Mouse (Mus musculus) heart, postnatal 10 days (tissue): ENCODE data around the gene Gemin2. TPM values are rescaled to one million over a fixed set of nuclear protein-coding genes. Genes with fewer than 3 reads are reported as not detected.
"Not testable (repeated sequence)": the region's sequence is repeated elsewhere in the genome, so short reads cannot be mapped to it uniquely, and the experiment has no call there.

Source experiments
- DNase-seq, 2 experiments: peaks; one replicate each; pipeline ENCODE4 v3.0.0; 2021
- intact Hi-C: fragments of 180-260 bp; cut with DNase I; formaldehyde crosslinking; loops from one replicate; pipeline ENCODE4 v1.15.1; 2025
- total RNA-seq, 2 experiments: library from RNA; stranded (reverse); gene quantifications; 2 replicates each; pipeline ENCODE4 v1.2.3; 2021

The Gemin2 gene
- total RNA-seq, 2 experiments from 2014 or later, result 6.9 to 7.5 TPM

GRCm38 (mm10) chr12:59055196-59055850 is 42.1 kb downstream of the Gemin2 start:
- no peak for DNase-seq
- intact Hi-C loops, result no loop called here

GRCm38 (mm10) chr12:59056222-59056621 is 43.0 kb downstream of the Gemin2 start:
- intact Hi-C loops, result no loop called here
- DNase-seq, result no peak

GRCm38 (mm10) chr12:59058242-59058641 is 45.0 kb downstream of the Gemin2 start:
- intact Hi-C loops, DNase-seq: not testable (repeated sequence)

GRCm38 (mm10) chr12:59060322-59060721 is 47.1 kb downstream of the Gemin2 start:
- intact Hi-C loops, result loop anchor here (2.0 kb wide), 1 partner anchor 68 kb away; no protein-coding TSS in a partner anchor
- no peak for DNase-seq

- DNase-seq, result peak; percentile 85 to 90
- intact Hi-C loops, result loop anchor here (2.0 kb wide), 1 partner anchor 68 kb away; no protein-coding TSS in a partner anchor
These were observed 47.9 kb downstream of the Gemin2 start, which contains the start of gene Trappc6b for GRCm38 (mm10) chr12:59060993-59061595. Trappc6b (minus strand) TSS chr12:59061472.

GRCm38 (mm10) chr12:59064837-59065236 is 51.6 kb downstream of the Gemin2 start:
- intact Hi-C loops, result loop anchor here (5.0 kb wide), 1 partner anchor 152 kb away; the partner anchor contains the start of gene Fbxo33
- no peak for DNase-seq

GRCm38 (mm10) chr12:59065776-59066175 is 52.6 kb downstream of the Gemin2 start:
- no peak for DNase-seq
- intact Hi-C loops, result loop anchor here (2.0 to 5.0 kb wide), 3 partner anchors 53 to 152 kb away; partner anchors contain the start of genes Fbxo33, Gemin2 and Sec23a

GRCm38 (mm10) chr12:59066448-59067077 is 53.4 kb downstream of the Gemin2 start, which contains the start of gene Pnn:
Pnn (plus strand) TSS chr12:59066884.
- intact Hi-C loops, result loop anchor here (2.0 to 5.0 kb wide), 3 partner anchors 54 to 151 kb away; partner anchors contain the start of genes Fbxo33, Gemin2 and Sec23a
- peak; percentile 97 to 98 for DNase-seq

- no peak for DNase-seq
- intact Hi-C loops, result loop anchor here (2.0 to 5.0 kb wide), 3 partner anchors 54 to 150 kb away; partner anchors contain the start of genes Fbxo33, Gemin2 and Sec23a
These were observed 53.9 kb downstream of the Gemin2 start for GRCm38 (mm10) chr12:59067095-59067494.

- DNase-seq, result no peak
These were observed 55.6 kb downstream of the Gemin2 start for GRCm38 (mm10) chr12:59068791-59069190.

GRCm38 (mm10) chr12:59072286-59072685 is 59.1 kb downstream of the Gemin2 start:
- intact Hi-C loops, result no loop called here
- no peak for DNase-seq

More at GRCm38 (mm10) chr12:59068791-59069190, 55.6 kb downstream of the Gemin2 start:
- intact Hi-C loops, result loop anchor here (5.0 kb wide), 1 partner anchor 149 kb away; the partner anchor contains the start of gene Fbxo33

GRCm38 (mm10) chr12:59074052-59074451 is 60.9 kb downstream of the Gemin2 start:
- intact Hi-C loops, result no loop called here
- DNase-seq, result no peak

GRCm38 (mm10) chr12:59076996-59077395 is 63.8 kb downstream of the Gemin2 start:
- intact Hi-C loops, result no loop called here

GRCm38 (mm10) chr12:59077883-59078282 is 64.7 kb downstream of the Gemin2 start:
- DNase-seq, result no peak
- intact Hi-C loops, result no loop called here

More at GRCm38 (mm10) chr12:59076996-59077395, 63.8 kb downstream of the Gemin2 start:
- no peak for DNase-seq

Other genes starting within 250 kb of the Gemin2 start
- gene Sec23a, start 1.4 kb upstream of the Gemin2 start, total RNA-seq, result 10 to 100 TPM; 47.6 to 49.5 TPM
- gene Trappc6b, start 48.1 kb downstream of the Gemin2 start, total RNA-seq, result 10 to 100 TPM; 65.3 to 66.2 TPM
- 10 to 100 TPM; 26.1 to 29.4 TPM for gene Pnn, start 53.5 kb downstream of the Gemin2 start, total RNA-seq
- gene Mia2, start 82.4 kb downstream of the Gemin2 start, total RNA-seq, result 10 to 100 TPM; 62.8 to 65.1 TPM
- gene Fbxo33, start 206.3 kb downstream of the Gemin2 start, total RNA-seq, result 10 to 100 TPM; 10.3 to 11.2 TPM